Mouse (Mus musculus) brown adipose tissue, adult 24 weeks (tissue): ENCODE data around the gene Olfr213. TPM values are rescaled to one million over a fixed set of nuclear protein-coding genes. Genes with fewer than 3 reads are reported as not detected.
"Not testable (repeated sequence)": the region's sequence is repeated elsewhere in the genome, so short reads cannot be mapped to it uniquely, and the experiment has no call there.

Source experiments
- H3K27ac ChIP-seq: fragments of 200-500 bp; replicated peaks from 2 replicates; pipeline ENCODE4 v1.5.1; 2012; ENCODE audit warnings: low read depth, mild to moderate bottlenecking, low read length
- H3K4me1 ChIP-seq: fragments of 200-500 bp; 2 replicates; pipeline ENCODE4 v1.6.1; 2012; ENCODE audit warnings: low read length, mixed read lengths; ENCODE audit not compliant: control insufficient read depth, insufficient read depth, insufficient read length
- H3K4me3 ChIP-seq: fragments of 200-500 bp; 2 replicates; pipeline ENCODE4 v1.5.1; 2012; ENCODE audit warnings: low read depth, mild to moderate bottlenecking, low read length, moderate library complexity; ENCODE audit not compliant: insufficient read depth
- polyA plus RNA-seq: library from polyadenylated mRNA; stranded (reverse); fragments of >200 nt; gene quantifications from 2 replicates; pipeline ENCODE4 v1.2.4, GENCODE M21; 2012; ENCODE audit not compliant: missing spikeins, insufficient read depth, insufficient read length

The Olfr213 gene
- not detected in 2 replicates for polyA plus RNA-seq

GRCm38 (mm10) chr6:116538156-116538555 lies at the start of gene Olfr213:
Gene Olfr213, plus strand, starts transcription at chr6:116538456.
- H3K4me1 ChIP-seq: no peaks in the 10 kb centered on the region
- no peak within 1 kb of the TSS for H3K27ac ChIP-seq
- H3K4me3 ChIP-seq: no peak within 1 kb of the TSS

GRCm38 (mm10) chr6:116488791-116489190 lies 49.5 kb upstream of the Olfr213 start, which contains the start of gene Olfr211:
Gene Olfr211, plus strand, starts transcription at chr6:116489091.
- no peak within 1 kb of the TSS for H3K27ac ChIP-seq
- H3K4me1 ChIP-seq: no peaks in the 10 kb centered on the region

GRCm38 (mm10) chr6:116493742-116494141 lies 44.5 kb upstream of the Olfr213 start:
- Histone ChIP-seq H3K4me3 (no peak overlapping the region), H3K4me1 (no peaks in the 10 kb centered on the region), H3K27ac (no peak overlapping the region)

More at GRCm38 (mm10) chr6:116488791-116489190, 49.5 kb upstream of the Olfr213 start, which contains the start of gene Olfr211:
- no peak within 1 kb of the TSS for H3K4me3 ChIP-seq

GRCm38 (mm10) chr6:116495960-116496359 lies 42.3 kb upstream of the Olfr213 start:
- H3K4me3 ChIP-seq: no peak overlapping the region
- H3K4me1 ChIP-seq: no peaks in the 10 kb centered on the region
- H3K27ac ChIP-seq: no peak overlapping the region

- not testable (repeated sequence) for H3K4me3 ChIP-seq, H3K4me1 ChIP-seq, H3K27ac ChIP-seq
These were observed 31.8 kb upstream of the Olfr213 start, which contains the start of gene Olfr212 for GRCm38 (mm10) chr6:116506302-116507003. Gene Olfr212, plus strand, starts transcription at chr6:116506516.

- Histone ChIP-seq H3K4me3 (no peak overlapping the region), H3K4me1 (no peaks in the 10 kb centered on the region), H3K27ac (no peak overlapping the region)
These were observed 23.4 kb upstream of the Olfr213 start for GRCm38 (mm10) chr6:116514832-116515231.

- no peaks in the 10 kb centered on the region for H3K4me1 ChIP-seq
- H3K27ac ChIP-seq: no peak overlapping the region
- no peak overlapping the region for H3K4me3 ChIP-seq
These were observed 4.2 kb downstream of the Olfr213 start for GRCm38 (mm10) chr6:116542500-116542899.

- not testable (repeated sequence) for H3K4me1 ChIP-seq, H3K27ac ChIP-seq, H3K4me3 ChIP-seq
These were observed 12.6 kb downstream of the Olfr213 start, which contains the start of gene Gm5580 for GRCm38 (mm10) chr6:116550841-116551240. Gene Gm5580, plus strand, starts transcription at chr6:116551141.

GRCm38 (mm10) chr6:116553935-116554334 lies 15.7 kb downstream of the Olfr213 start, which contains the start of gene Olfr214:
Gene Olfr214, plus strand, starts transcription at chr6:116554235.
- Histone ChIP-seq H3K27ac (no peak within 1 kb of the TSS), H3K4me1 (no peaks in the 10 kb centered on the region), H3K4me3 (no peak within 1 kb of the TSS)

- no peaks in the 10 kb centered on the region for H3K4me1 ChIP-seq
- H3K27ac ChIP-seq: no peak overlapping the region
- H3K4me3 ChIP-seq: no peak overlapping the region
These were observed 16.7 kb downstream of the Olfr213 start for GRCm38 (mm10) chr6:116554952-116555351.

GRCm38 (mm10) chr6:116569834-116570233 lies 31.6 kb downstream of the Olfr213 start:
- H3K27ac ChIP-seq: no peak overlapping the region
- no peaks in the 10 kb centered on the region for H3K4me1 ChIP-seq
- no peak overlapping the region for H3K4me3 ChIP-seq

- H3K4me3 ChIP-seq: no peak within 1 kb of the TSS
- no peak within 1 kb of the TSS for H3K27ac ChIP-seq
- no peaks in the 10 kb centered on the region for H3K4me1 ChIP-seq
These were observed 45.8 kb downstream of the Olfr213 start, which contains the start of gene Olfr215 for GRCm38 (mm10) chr6:116584095-116584494. Gene Olfr215, minus strand, starts transcription at chr6:116584195.

Other genes with a start within 250 kb of the Olfr213 start
- gene March8, start 200.4 kb upstream of the Olfr213 start, polyA plus RNA-seq: 22.2 and 33.3 TPM in 2 replicates
- 1.3 and 2.8 TPM in 2 replicates for gene Alox5, start 77.3 kb upstream of the Olfr213 start, polyA plus RNA-seq
- not detected in 2 replicates for gene Olfr211, start 49.4 kb upstream of the Olfr213 start, polyA plus RNA-seq
- gene Olfr212, start 31.9 kb upstream of the Olfr213 start, polyA plus RNA-seq: not detected in 2 replicates
- gene Gm5580, start 12.7 kb downstream of the Olfr213 start, polyA plus RNA-seq: not detected in 2 replicates
- not detected in 2 replicates for gene Olfr214, start 15.8 kb downstream of the Olfr213 start, polyA plus RNA-seq
- not detected in 2 replicates for gene Olfr215, start 45.7 kb downstream of the Olfr213 start, polyA plus RNA-seq
- gene Zfp422, start 90.5 kb downstream of the Olfr213 start, polyA plus RNA-seq: 10.3 and 10.9 TPM in 2 replicates
- gene Depp1, start 112.2 kb downstream of the Olfr213 start, polyA plus RNA-seq: 39.6 and 45.2 TPM in 2 replicates
- 3.6 and 4.2 TPM in 2 replicates for gene Rassf4, start 135.5 kb downstream of the Olfr213 start, polyA plus RNA-seq
- gene Tmem72, start 178.5 kb downstream of the Olfr213 start, polyA plus RNA-seq: not detected in 2 replicates